Mouse (Mus musculus) thymus, adult 2 months (tissue): ENCODE data around the gene Fancf. TPM values are rescaled to one million over a fixed set of nuclear protein-coding genes. Genes with fewer than 3 reads are reported as not detected.

Experiments
- DNase-seq: peaks from one replicate; pipeline ENCODE4 v3.0.0; 2021
- H3K27ac ChIP-seq: fragments of 200-500 bp; 2 replicates; pipeline ENCODE4 v1.5.1; 2012; ENCODE audit warnings: low read length, control low read depth; ENCODE audit not compliant: control insufficient read depth, insufficient read depth
- H3K27me3 ChIP-seq: fragments of 200-500 bp; 2 replicates; pipeline ENCODE4 v1.6.1; 2012; ENCODE audit warnings: mild to moderate bottlenecking, low read length, moderate library complexity, mixed read lengths; ENCODE audit not compliant: control insufficient read depth, insufficient read depth
- H3K36me3 ChIP-seq: fragments of 200-500 bp; 2 replicates; pipeline ENCODE4 v1.6.1; 2012; ENCODE audit warnings: mild to moderate bottlenecking, low read length, moderate library complexity; ENCODE audit not compliant: control insufficient read depth, insufficient read depth
- H3K4me1 ChIP-seq: fragments of 200-500 bp; replicated peaks from 2 replicates; pipeline ENCODE4 v1.6.1; 2012; ENCODE audit warnings: low read length; ENCODE audit not compliant: control insufficient read depth, insufficient read depth
- H3K4me3 ChIP-seq: fragments of 200-500 bp; 2 replicates; pipeline ENCODE4 v1.5.1; 2012; ENCODE audit warnings: mild to moderate bottlenecking, low read length, control low read depth, moderate library complexity; ENCODE audit not compliant: control insufficient read depth, insufficient read depth
- CTCF ChIP-seq: fragments of 200-500 bp; IDR thresholded peaks from 2 replicates; pipeline ENCODE4 v1.5.1; 2012; ENCODE audit warnings: mild to moderate bottlenecking, control low read depth, low read length, moderate library complexity, borderline replicate concordance; ENCODE audit not compliant: control insufficient read depth, poor library complexity, insufficient read depth; ENCODE audit errors: extremely low read depth
- POLR2A ChIP-seq: fragments of 200-500 bp; IDR thresholded peaks from 2 replicates; pipeline ENCODE4 v1.6.1; 2012; ENCODE audit warnings: mild to moderate bottlenecking, low read length, control low read depth, moderate library complexity; ENCODE audit not compliant: control insufficient read depth, poor library complexity, insufficient read depth; ENCODE audit errors: extremely low read depth
- WGBS: fragments of 180-500 bp; shearing (Covaris S2); methylation state at CpG from one replicate; pipeline ENCODE4 v1.1.7; 2018; 5-methylcytosine and 5-hydroxymethylcytosine counted together
- polyA plus RNA-seq: library from polyadenylated mRNA; depleted of rRNA; stranded (reverse); fragments of >200 nt; gene quantifications from 2 replicates; pipeline ENCODE4 v1.2.3, GENCODE M21; 2012; rRNA removed

Gene Fancf
- polyA plus RNA-seq, 1 experiment: 15.7 TPM

GRCm38 (mm10) chr7:51821467-51821866, 40.6 kb downstream of the Fancf start:
- WGBS: 49% methylated on average over 2 of the region's 2 CpGs
- H3K4me1 ChIP-seq: no peaks in the 10 kb centered on the region
- no peak overlapping the region for H3K27ac ChIP-seq
- H3K36me3 ChIP-seq: no peaks in the 10 kb centered on the region
- no peaks in the 10 kb centered on the region for H3K27me3 ChIP-seq
- TF ChIP-seq POLR2A (no peak), CTCF (no peak)
- no peak for DNase-seq
- H3K4me3 ChIP-seq: no peak overlapping the region

GRCm38 (mm10) chr7:51819891-51820290, 42.2 kb downstream of the Fancf start:
- Histone ChIP-seq H3K36me3 (no peaks in the 10 kb centered on the region), H3K27me3 (no peaks in the 10 kb centered on the region), H3K4me3 (no peak overlapping the region), H3K4me1 (no peaks in the 10 kb centered on the region), H3K27ac (no peak overlapping the region)
- WGBS: 67% methylated on average over 1 of the region's 1 CpGs
- TF ChIP-seq POLR2A: no peak
- no peak for TF ChIP-seq CTCF
- no peak for DNase-seq

- Histone ChIP-seq H3K4me1 (no peaks in the 10 kb centered on the region), H3K27me3 (no peaks in the 10 kb centered on the region), H3K27ac (no peak overlapping the region), H3K36me3 (no peaks in the 10 kb centered on the region), H3K4me3 (no peak overlapping the region)
- no peak for DNase-seq
- TF ChIP-seq POLR2A (no peak), CTCF (no peak)
- 66% methylated on average over 3 of the region's 3 CpGs for WGBS
Measured at GRCm38 (mm10) chr7:51818251-51818974, 43.7 kb downstream of the Fancf start.

- no peak for TF ChIP-seq POLR2A
- no peak for TF ChIP-seq CTCF
- WGBS: 58% methylated on average over 3 of the region's 3 CpGs
- no peaks in the 10 kb centered on the region for H3K36me3 ChIP-seq
- H3K27me3 ChIP-seq: no peaks in the 10 kb centered on the region
- DNase-seq: no peak
- no peaks in the 10 kb centered on the region for H3K4me1 ChIP-seq
- no peak overlapping the region for H3K27ac ChIP-seq
- H3K4me3 ChIP-seq: no peak overlapping the region
Measured at GRCm38 (mm10) chr7:51816283-51816839, 45.7 kb downstream of the Fancf start.

- Histone ChIP-seq H3K27ac (no peak overlapping the region), H3K4me3 (no peak overlapping the region), H3K4me1 (no peaks in the 10 kb centered on the region), H3K36me3 (no peaks in the 10 kb centered on the region), H3K27me3 (no peaks in the 10 kb centered on the region)
- TF ChIP-seq POLR2A (no peak), CTCF (no peak)
- 70% methylated on average over 4 of the region's 4 CpGs for WGBS
- DNase-seq: no peak
Measured at GRCm38 (mm10) chr7:51815473-51816282, 46.4 kb downstream of the Fancf start.

Other genes starting within 250 kb of the Fancf start
- 0.18 TPM in 1 of 2 replicates, not detected in the other for gene Slc17a6, start 240.3 kb downstream of the Fancf start, polyA plus RNA-seq
- gene Gas2, start 252 bp downstream of the Fancf start, polyA plus RNA-seq: 2.1 and 2.4 TPM in 2 replicates
- gene Svip, start 143.8 kb upstream of the Fancf start, polyA plus RNA-seq: 0.34 and 0.61 TPM in 2 replicates
- not detected in 2 replicates for gene 1700015G11Rik, start 153.5 kb upstream of the Fancf start, polyA plus RNA-seq